Mouse (Mus musculus) central nervous system, embryonic 14 days (tissue): ENCODE results near the gene Prr5. TPM values are rescaled to one million over a fixed set of nuclear protein-coding genes. Genes with fewer than 3 reads are reported as not detected.

Experiments
- polyA plus RNA-seq: library from polyadenylated mRNA; depleted of rRNA; stranded (reverse); fragments of >200 nt; gene quantifications from 2 replicates; pipeline ENCODE4 v1.2.3, GENCODE M21; 2012; rRNA removed

The Prr5 gene
- polyA plus RNA-seq, result 13.1 and 19.7 TPM in 2 replicates

GRCm38 (mm10) chr15:84668938-84669747 is at the start of gene Prr5:
Gene Prr5 (plus strand): TSS chr15:84669620.

GRCm38 (mm10) chr15:84719791-84720190 is 50.4 kb downstream of the Prr5 start, which contains the start of gene Arhgap8:
Gene Arhgap8 (plus strand): TSS chr15:84720052.

Other genes with a start within 250 kb of the Prr5 start
- gene Shisal1, start 222.5 kb upstream of the Prr5 start, polyA plus RNA-seq, result 21.7 and 25.2 TPM in 2 replicates
- gene Rtl6, start 111.8 kb upstream of the Prr5 start, polyA plus RNA-seq, result 42.9 and 44.6 TPM in 2 replicates
- 0.63 and 1.5 TPM in 2 replicates for gene Arhgap8, start 50.4 kb downstream of the Prr5 start, polyA plus RNA-seq
- gene Phf21b, start 186.4 kb downstream of the Prr5 start, polyA plus RNA-seq, result 92.0 and 137 TPM in 2 replicates